Mouse (Mus musculus) retina, embryonic 14.5 days (tissue): ENCODE measurements around the gene Thsd7b.
A peak's percentile ranks its signal among the peaks of the same experiment; 100 is the strongest.
"Not testable (repeated sequence)": the region's sequence is repeated elsewhere in the genome, so short reads cannot be mapped to it uniquely, and the experiment has no call there.

Experiments used
- DNase-seq: peaks from one replicate; pipeline ENCODE4 v3.0.0-alpha.2; 2015; ENCODE audit warnings: low spot score

The Thsd7b gene

DNA sequence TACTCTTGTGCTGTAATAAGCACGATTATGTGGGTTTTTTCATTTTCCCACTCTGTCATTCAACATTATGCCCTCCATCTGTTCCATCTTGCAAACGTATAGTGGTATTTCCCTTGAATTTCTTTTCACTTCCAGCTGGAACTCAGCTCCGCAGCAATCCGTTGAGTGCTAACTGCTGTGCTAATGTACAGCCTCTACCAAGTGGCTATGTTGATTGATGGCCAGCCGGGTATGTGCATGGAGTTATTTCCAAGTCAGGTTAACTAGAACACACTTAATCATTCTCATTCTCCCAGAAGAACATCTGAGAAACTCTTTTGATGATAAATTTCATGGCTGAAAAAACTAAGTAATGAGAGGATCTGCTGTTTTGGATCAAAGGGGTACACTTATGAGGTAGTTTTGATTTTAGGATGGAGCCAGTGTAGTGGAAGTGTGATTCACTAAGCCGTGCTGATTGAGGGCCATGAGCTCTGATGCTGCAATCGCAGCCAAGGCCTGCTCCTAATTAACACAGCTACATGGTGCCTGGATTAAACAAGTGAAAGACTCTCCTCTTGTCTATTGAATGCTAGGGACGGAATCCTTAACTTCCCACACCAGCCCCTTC, 371.3 kb downstream of the Thsd7b start:
- DNase-seq: peak; percentile 21

DNA sequence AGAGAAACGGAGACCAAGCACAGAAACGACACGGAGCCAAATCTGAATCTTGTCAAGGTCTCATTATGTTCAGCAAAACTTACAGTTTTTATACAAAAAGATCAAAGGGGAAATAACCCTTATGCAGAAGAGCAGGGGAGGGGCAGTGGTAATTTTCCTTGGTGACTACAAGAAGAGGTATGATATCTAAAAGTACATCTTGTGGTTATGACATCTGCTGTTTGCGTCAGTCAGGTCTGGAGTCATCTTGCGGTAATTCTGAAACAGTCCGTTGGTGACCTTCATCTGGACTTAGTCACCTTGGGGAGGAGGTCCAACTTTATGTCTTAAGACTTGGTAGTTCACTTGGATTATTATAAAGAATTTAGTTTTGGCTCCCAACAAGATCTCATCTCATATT, 378.3 kb downstream of the Thsd7b start:
- not testable (repeated sequence) for DNase-seq

DNA sequence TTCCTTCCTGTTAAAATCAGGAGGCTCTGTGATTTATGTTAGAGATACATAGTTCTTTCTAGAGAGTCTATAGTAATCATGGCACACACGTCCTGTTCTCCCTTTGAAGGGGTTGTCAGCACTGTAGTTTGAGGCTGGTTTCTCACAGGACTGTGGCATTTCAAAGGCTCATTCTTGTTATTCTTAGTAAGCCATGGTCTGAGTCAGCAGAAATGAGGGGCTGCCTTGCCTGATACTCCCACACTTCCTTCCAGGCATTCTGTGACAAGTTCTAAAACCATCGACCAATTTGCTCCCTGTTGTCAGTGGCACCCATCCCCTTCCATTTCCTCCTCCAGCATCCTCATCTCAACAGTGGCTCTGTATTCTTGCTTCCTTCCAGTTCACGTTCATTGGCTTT, 384.9 kb downstream of the Thsd7b start:
- no peak for DNase-seq

DNA sequence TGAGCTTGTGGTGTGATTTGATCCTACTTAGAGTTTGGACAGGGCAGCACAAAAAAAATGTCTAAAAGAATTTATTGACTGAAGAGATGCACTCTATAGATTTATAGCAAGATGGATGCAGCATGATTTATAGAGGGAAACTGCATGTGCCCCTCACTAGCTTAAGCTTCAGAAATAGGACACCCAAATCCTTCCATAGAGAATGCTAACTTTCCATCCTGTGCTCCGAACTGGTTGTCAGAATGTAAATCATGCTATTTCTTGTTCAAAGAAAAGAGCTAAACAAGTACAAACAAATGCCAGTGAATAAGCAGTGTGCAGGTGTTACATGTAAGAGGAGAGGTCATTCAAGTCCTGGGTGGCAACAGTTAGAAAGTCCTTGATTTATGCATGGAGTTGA, 402.8 kb downstream of the Thsd7b start:
- DNase-seq: no peak

DNA sequence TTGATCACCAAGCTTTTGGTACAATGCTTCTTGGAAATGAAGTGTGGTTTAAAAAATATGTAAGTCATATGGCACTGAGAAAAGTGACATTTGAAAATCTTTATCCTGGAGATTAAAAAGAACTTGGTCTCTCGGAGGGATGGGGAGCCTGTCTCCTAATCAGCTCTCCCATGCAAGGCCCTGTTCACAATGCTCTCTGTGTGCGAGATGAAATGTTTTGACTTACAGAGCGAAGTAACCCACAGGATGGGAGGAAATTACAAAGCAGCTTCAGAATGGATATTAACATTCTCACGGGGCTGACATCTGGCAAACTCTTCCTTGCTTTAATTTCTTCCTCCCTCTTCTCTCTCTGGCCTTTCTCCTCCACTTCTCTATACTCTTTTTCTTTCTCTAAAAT, 405.7 kb downstream of the Thsd7b start:
- DNase-seq: no peak

DNA sequence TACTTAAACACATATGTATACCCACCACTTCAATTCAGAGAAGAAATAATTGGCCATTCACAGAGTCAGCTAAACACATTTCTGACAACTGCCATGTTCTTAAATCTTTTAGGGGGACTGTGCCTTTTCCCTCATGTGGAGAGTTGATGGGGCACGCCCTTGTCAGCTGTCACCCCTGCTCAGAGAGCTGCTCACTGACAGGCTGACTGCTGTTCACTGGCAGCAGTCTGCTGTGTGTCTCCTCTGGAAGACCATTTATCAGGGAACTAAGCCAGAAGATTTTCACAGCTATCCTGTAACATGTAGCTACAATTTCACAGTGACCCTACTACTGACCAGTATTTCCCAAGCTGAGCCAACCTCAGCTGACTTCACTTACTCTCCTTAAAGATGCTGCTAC, 432.6 kb downstream of the Thsd7b start:
- no peak for DNase-seq

DNA sequence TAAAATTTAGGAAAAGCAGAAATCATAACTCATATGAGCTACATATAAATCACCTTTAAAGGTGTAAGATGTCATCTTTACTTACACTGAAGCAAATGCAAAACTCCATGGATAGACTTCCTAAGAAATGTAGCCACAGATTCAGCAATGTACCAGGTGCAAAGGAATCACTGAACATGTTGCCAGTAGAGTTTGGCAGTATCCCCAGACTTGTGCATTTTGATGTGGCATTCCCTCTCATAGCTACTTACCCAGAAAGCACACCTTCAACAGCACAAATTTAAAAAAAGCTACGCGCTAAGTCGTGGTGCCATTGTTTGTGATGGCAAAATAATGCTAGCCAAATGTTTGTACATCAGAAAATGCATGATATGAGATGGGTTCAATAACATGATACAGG, 439.6 kb downstream of the Thsd7b start:
- no peak for DNase-seq

DNA sequence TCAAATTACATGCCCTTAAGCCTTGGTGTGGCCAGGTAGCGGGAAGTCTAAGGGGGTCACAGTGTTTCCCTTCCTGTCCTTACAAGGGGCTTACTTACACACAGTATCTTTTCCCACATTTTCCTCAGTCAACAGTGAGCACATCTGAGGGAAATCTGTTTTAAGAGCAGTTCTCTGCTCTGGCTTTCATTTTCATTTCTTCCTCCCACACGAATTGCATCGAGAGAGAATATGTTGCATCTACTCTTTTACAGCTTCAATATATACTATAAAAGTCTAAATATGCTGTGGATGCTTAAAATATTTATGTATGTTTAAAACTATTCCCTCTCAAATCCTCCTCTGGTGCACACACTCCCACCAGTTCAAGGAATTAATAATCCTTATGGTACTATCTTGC, 440.5 kb downstream of the Thsd7b start:
- DNase-seq: no peak

DNA sequence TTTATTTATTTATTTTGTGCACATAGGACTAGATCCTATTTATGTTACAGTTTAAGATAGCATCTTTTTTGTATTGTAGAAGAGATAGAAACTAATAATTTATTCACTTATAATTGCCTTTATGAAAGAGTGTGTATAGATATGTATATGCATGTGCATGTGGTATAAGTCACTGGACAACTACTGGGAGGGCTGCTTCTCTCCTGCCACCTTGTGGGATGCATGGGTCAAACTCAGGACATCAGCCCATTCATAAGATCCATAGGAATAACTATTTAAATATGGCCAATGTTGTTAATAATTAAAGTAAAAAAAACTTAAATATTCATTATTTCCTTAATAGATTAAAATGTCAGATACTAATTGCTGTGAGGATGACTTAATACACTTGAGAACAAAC, 446.5 kb downstream of the Thsd7b start:
- peak; percentile 24 for DNase-seq

DNA sequence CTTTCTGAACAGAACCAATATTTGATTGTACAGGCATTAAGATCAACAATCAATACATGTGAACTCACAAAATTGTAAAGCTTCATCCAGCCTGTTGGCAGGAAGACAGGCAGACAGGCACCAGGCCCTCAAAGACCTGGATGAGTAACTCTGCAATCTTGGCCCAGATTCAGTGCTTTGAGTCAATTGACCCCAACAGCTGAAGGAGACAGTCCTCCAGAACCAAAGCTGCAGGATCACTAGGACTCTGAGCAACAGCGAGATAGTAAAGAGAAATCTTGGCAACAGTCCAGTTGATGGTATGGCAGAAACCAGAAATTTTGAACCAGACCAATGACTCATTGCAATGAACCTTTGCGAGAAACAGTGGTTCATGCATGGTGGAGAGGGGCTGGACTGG, 458.9 kb downstream of the Thsd7b start:
- DNase-seq: no peak

DNA sequence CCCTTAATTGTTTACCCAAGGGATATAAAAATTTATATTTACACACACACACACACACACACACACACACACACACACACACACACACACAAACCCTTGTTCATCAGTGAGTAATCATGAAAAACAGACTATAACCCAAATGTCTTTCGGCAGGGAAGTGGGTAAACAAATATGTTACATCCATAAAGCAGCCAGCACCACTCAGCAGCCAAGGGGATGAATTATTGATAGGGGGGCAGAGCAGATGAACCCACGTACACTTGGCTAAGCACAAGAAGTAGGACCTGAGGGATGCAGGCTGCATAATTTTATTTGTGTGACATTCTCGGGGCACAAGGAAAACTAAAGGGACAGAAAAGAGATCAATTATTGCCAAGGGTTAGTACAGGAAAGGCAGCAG, 474.5 kb downstream of the Thsd7b start:
- DNase-seq: no peak

DNA sequence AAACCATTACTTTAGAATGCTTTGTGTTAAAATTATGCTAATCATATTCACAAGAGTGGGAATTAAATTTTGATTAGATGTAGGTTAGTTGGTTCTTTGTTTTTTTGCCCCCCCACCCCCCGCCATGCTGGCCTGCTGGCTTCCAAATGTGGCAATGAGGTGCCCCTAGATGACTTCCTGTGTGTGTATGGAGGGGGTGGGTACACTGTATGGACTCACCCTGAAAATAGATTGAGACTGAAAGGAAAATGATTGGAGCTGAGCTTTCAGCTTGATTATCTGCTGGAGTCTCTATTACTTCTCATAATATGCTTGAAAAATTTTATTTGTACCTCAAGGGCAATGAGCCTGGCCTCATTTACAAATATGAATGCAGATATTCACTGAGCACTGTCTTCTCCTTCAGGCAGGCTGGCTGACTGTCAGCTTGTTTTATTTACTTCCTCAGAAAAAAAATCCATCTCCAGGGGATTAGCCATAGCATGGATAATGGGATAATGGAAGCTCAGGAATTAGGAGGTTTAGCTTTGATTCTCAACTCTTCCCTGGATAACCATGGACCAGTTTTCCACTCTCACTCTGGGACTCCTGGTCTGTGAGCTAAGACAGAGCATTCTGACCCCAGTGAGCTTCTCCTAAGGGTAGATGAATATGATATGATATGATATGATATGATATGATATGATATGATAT, 483.6 kb downstream of the Thsd7b start:
- no peak for DNase-seq

DNA sequence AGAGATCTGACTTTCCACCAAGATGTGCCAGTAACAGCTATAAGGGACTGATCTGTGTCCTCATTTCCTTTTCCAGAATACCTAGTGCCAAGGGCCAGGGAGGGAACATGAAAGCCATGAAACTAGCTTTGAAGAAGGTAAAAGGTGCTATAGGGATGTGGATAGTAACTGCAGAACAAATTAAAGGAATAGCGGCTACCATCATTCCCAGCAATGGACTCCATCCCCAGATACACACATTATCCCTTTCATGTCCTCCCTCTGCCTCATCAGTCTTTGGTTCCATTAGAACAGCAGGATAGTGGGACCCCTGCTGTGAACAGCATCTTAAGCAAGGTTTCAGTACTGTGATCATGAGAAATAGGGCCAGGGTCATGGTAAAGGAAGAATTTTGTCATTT, 485.9 kb downstream of the Thsd7b start:
- DNase-seq: no peak

DNA sequence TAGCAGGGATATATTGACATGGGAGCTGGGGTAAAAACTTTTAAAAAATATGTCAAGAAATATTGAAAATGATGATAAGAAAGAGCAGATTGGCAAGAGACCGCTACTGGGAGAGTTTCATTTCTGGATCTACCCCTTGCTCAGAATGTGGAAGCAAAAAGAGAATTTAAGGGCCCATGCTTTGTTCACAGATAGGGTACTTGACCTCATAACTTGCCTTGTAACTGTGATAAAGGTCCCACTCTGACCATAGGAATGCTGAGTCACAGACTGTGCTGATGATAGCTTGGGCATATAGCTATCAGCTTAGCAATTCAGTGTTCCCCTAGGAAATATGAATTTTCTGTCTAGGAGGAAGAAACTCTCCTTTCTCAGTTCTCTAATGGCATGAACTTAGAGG, 488.1 kb downstream of the Thsd7b start:
- DNase-seq: no peak

DNA sequence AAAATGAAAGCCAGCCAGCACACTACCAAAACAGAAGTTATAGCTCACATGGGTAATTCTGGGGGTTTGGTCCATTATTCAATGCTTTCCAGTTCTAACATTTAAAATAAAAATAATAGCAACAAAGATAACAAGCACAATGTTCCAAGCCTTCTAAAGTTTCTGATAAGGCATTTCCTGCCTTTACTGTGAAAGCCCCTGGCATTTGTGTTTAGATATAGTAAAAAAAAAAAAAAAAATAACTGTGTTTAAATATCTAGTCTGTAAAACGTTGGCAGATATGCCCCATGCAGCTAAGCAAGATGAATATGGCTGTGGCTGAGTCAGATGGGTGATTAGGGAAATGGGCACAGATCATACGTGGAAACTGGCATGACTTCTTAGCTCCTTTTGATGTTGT, 491.6 kb downstream of the Thsd7b start:
- DNase-seq: no peak

DNA sequence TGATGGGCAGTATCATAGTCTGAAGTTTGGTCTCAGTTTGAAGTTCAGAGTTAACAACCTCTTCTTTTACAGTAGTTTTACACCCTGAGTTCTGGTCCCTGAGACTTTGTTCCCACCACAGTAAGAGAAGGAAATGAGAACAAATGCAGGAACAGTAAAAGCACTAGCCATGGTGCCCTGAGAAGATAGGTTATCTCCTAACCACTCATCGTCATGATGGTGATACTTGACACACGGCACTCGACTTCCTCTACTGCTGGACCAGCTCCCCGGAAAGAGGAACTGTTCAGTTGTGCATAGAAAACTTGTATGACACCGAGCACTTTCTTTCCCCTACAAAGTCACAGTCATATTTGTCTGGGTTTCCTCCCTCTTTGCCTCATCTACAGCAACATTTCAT, 504.0 kb downstream of the Thsd7b start:
- no peak for DNase-seq

DNA sequence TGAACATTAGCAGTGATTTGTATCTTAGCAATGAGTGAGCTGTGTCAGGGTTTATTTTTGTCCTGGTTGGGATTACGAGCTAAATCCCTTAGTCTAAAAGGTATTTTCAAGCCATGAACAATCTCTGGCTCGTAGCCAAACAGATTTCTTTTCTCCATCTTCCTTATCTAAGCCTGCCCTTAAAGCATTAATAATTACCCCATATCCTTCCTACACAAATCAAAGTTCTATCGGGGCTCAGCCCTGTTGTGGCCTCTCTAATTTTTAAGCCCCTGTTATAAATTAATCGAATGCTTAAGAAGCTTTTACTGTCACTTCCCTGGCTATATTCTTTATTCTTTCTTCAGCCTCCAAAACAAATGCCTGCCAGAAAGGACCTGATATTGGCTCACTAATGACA, 506.4 kb downstream of the Thsd7b start:
- DNase-seq: peak; percentile 2

DNA sequence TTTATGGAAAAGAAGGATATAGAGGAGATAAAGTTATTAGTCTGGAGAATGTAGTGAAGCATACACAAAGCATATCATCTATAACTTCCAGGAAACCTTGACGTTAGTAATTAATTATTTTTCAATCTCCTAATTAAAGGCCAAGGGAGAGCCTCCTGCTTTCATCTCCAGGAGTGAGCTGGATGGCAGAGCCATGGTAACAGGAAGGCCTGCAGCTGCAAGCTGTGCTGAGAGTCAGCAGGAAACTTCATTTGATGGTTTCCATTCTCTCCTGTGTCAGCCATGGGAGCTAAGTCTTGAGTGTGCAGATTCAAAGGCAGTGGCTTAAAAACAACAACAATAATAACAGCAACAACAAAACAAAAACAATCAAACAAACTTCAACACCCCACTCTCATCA, 507.5 kb downstream of the Thsd7b start:
- peak; percentile 2 for DNase-seq

DNA sequence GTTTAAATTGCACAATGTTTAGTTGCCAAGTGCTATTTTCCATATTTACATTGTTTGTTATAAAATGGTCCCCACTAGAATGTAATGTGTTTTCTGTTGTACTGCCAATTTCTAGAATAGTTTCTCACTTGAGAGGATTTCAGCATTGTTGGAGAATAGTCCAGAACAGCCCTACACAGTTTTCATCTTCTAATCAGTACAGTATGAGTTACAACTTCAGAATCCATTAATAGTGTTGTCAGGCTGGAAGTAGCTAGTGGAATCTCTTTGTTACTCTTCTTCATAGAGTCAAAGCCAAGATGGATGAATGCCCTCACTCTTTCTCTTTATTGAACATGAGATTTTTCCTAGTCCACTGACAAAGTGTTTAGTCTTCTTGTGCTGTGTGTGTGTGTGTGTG, 525.4 kb downstream of the Thsd7b start:
- no peak for DNase-seq

DNA sequence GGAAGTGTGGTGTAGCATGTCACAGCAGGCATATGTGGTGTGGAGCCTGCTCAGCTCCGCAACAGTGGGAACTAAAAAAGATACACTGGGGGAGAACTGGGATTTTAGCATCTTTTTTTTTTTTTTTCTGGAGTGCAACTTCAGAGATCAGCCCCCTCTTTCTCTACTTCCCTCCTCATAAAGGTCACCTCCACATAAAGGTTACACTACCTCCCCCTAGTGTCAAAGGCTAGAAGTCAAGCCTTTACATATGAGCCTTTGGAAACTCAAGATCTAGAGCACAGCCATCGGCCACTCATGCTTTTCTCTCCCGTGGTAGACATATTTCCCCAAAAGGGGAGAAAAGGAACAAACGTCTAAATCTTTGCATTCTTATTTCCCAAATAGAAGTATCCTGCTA, 553.8 kb downstream of the Thsd7b start:
- DNase-seq: peak; percentile 12

DNA sequence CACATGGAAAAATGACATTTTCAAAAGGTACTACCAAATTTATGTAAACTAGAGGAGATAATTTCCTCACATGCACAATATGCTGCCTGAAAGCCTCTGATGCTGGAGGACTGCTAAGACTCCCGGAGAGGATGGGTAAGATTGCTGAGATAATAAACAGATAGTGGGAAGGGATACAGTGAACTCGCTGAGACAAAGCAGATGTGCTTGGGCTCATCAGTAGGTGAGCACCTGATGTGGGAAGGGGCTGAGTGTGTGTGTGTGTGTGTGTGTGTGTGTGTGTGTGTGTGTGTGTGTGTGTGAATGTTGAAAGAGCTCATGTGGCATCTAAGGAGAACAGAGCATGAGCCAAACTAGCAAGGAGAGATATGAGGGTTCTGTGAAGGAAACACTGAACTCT, 564.2 kb downstream of the Thsd7b start:
- no peak for DNase-seq

DNA sequence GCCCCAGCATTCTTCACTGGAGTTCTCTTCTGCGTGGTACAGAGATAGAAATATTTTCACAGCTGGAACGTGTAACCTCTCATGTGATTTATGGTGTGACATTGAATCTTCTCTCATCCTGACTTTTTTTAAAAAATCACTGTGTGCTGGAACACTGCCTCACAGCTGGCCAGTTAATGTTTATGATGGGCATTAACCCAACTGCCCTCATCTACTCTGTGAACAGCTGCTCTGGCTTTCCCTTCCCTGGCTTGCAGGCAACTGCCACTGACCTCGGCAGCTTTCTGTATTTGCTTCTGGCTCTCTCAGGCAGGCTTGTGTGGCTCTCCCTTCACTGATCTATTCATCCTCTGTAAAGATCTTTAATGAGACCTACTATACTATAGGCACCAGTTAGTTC, 564.7 kb downstream of the Thsd7b start:
- DNase-seq: peak; percentile 43

DNA sequence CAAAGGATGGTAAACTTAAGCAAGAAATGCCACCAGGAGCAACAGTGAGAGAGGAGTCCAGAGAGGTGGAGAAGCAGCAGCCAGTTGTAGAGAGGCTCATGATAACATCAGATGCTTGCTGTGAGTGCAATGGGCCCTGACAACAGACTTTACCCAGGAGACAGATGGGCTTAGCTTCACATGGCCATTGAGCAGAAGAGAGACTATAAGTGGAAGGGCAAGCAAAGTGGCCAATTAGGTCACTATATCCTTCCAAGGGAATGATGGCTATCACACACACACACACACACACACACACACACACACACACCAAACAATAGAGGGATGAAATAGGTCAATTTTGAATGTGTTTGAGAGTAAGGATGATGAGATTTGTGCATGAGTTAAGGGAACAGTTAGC, 565.4 kb downstream of the Thsd7b start:
- DNase-seq: peak; percentile 69

DNA sequence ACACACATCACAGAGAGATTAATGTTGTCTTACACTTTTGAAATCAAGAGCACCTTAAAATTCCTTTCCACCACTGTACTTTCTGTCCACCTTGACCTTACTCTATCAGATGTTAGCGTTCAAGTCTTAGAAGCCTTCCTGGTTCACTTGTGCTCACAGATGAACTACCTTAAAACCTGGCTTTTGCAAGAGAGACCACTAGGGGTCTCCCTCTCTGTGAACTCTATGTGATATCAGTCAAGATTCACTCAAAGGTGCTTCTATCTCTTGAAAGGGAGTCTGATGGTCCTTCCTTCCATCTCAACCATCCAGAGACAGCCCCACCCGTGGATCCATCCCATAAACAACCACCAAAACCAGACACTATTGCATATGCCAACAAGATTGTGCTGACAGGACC, 570.3 kb downstream of the Thsd7b start:
- DNase-seq: peak; percentile 60
